Mouse (Mus musculus) retina, adult 2 months (tissue): Measurements from ENCODE around the gene Znrf3.

ENCODE experiments used
- DNase-seq: peaks from one replicate; pipeline ENCODE4 v3.0.0-alpha.2; 2012; ENCODE audit warnings: low read depth, low spot score

Znrf3 gene

DNA sequence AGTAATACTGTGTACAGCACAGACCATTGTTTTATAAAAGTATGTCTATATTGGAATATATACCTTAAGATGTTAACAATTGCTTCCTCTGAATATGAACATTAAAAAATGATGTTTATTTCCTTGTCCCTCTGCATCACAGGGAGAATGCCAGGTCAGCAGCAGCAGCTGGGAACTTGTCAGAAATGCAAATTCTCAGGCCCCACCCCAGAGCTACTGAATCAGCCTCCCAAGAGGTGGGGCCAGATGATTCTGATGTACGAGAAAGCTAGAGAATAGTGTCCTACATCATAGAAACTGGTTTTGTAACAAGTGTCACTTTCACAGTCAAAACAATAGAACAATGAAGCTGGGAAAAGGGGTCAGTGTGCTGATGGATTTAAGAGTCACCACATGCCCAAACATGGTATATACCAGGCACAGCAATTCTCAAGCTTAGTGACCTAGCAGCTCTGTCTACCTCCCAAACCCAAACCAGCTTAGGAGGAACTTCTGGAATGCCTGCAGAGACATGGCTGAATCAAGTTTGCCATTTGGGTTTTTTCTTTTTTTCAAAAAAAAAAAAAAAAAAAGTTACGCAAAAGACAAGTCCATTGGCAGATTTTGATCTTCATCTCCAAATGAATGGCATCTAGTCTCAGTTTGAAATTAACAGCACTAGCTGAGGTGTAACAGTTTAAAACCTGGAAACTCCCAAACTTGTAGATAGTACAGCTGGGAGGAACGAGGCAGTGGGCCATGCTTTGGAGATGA, 46.2 kb downstream of the Znrf3 start:
- no peak for DNase-seq

- DNase-seq = no peak
Measured at GRCm38 (mm10) chr11:5390969-5391831, 53.4 kb downstream of the Znrf3 start.

GRCm38 (mm10) chr11:5382652-5383051, 62.0 kb downstream of the Znrf3 start:
- no peak for DNase-seq

GRCm38 (mm10) chr11:5381226-5381625, 63.4 kb downstream of the Znrf3 start:
- no peak for DNase-seq

DNA sequence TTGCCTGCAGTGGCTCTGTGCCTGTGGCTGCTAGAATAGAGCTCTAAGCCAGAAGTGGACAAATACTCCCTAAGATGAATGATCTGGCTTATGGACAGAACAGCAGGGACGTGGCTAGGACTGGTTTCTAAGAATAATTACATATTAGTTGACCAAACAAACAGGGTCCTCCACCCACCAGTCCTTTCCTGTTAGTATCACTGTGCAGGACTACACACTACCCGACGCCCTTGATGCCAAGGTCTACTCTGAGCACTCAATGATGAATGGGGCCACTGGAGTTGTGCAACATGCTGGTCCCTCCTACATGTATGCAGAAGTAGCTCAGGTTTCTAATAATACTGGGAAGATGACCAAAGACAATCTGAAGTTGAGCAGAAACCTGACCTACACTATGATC, 64.4 kb downstream of the Znrf3 start:
- DNase-seq = no peak

GRCm38 (mm10) chr11:5369176-5369575, 75.5 kb downstream of the Znrf3 start:
- DNase-seq = no peak

DNA sequence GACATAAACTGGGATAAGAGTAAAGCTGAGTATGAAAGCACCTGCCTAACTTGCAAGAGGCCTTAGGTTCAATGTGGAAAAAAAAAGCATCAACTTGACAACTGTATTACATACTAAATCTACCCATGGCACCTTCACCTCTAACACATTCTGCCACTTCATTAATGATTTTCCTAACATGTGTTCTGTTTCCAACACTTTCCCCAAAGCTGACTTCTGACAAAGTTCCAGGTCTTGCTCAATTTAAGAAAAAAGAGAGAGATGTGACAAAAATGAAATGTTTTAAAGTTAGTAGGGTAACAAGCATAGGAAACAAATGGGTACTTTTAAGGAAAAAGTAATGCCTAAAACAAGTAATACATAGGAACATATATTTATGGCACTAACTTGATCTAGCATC, 76.2 kb downstream of the Znrf3 start:
- no peak for DNase-seq

- DNase-seq = no peak
Measured at GRCm38 (mm10) chr11:5355266-5355764, 89.3 kb downstream of the Znrf3 start.

- no peak for DNase-seq
Measured at GRCm38 (mm10) chr11:5354753-5355152, 89.9 kb downstream of the Znrf3 start.

GRCm38 (mm10) chr11:5353032-5353431, 91.6 kb downstream of the Znrf3 start:
- no peak for DNase-seq

- DNase-seq = no peak
Measured at GRCm38 (mm10) chr11:5349483-5349882, 95.2 kb downstream of the Znrf3 start.

- no peak for DNase-seq
Measured at GRCm38 (mm10) chr11:5346845-5347640, 97.6 kb downstream of the Znrf3 start.

DNA sequence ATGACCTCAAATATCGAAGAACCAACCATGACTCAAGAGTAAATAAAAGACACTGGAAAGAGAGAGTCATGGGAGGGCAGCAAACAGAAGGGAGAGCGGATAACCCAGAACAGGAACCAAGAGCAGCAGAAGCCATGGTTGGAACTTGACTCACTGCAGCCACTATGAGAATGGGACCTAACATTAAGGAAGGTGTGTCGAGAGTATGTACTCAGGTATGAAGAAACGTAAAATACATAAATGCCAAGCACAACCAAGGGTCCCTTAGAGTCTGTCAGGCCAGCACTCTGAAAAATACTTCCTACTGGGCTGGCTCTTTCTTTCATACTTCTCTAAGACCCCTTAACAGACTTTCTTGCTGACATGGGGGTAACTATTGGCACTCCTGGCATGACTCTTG, 100.9 kb downstream of the Znrf3 start:
- DNase-seq = no peak

- DNase-seq = no peak
Measured at GRCm38 (mm10) chr11:5339732-5340131, 104.9 kb downstream of the Znrf3 start.

GRCm38 (mm10) chr11:5336852-5337251, 107.8 kb downstream of the Znrf3 start:
- DNase-seq = no peak

- DNase-seq = no peak
Measured at GRCm38 (mm10) chr11:5336269-5336668, 108.4 kb downstream of the Znrf3 start.

- DNase-seq = no peak
Measured at GRCm38 (mm10) chr11:5330851-5331250, 113.8 kb downstream of the Znrf3 start.

GRCm38 (mm10) chr11:5327693-5328092, 117.0 kb downstream of the Znrf3 start:
- no peak for DNase-seq

GRCm38 (mm10) chr11:5326252-5326651, 118.4 kb downstream of the Znrf3 start:
- DNase-seq = no peak

DNA sequence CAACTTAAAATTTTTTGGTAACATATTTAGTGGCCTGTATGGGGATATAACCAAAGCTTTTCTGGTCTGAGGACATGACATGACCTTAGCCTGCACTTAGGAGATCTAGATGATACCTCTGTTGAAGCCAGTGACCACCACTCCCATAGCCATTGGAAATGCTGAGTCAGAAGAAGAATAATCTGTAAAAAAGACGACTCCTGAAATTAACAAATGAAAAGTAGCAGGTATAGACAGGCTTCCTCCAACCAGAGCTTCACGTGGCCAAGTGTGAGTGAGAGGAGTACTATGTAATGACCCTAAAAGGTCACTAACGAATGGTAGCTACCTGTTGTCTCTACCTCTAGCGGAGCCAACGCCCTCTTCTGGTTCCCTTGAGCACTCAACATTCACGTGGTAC, 119.4 kb downstream of the Znrf3 start:
- DNase-seq = no peak

- DNase-seq = no peak
Measured at GRCm38 (mm10) chr11:5324296-5324695, 120.4 kb downstream of the Znrf3 start.

GRCm38 (mm10) chr11:5321687-5322086, 123.0 kb downstream of the Znrf3 start:
- DNase-seq = no peak
